In genomic region chr2:32775359-32776074, GRCm38 (mm10) we compare ENCODE assay signal across 8 mouse cellular contexts. TPM values are rescaled to one million over a fixed set of nuclear protein-coding genes. Genes with fewer than 3 reads are reported as not detected.
DNase-seq lines count a peak whose midpoint lies in the region; ATAC-seq and TF ChIP-seq lines count a peak whose summit lies in the region.

Ttc16 (minus strand) TSS chr2:32775633.
Ptrh1 (plus strand) TSS chr2:32775786.

- peak; percentile 99 for DNase-seq in G1E (ENCODE audit: low spot score)
- DNase-seq in cerebellum, adult 18-20 months, result peak; percentile 96 to 99
- peak; percentile 97 for DNase-seq in forebrain, postnatal 0 days
- DNase-seq in heart, postnatal 4 days, result peak; percentile 99
- peak; percentile 95 to 97 for DNase-seq in layer of hippocampus, adult 8-10 months (ENCODE audit: low spot score in 2 of 2)
- DNase-seq in ovary, adult 18-20 months (ENCODE audit: low spot score), result peak; percentile 95
- DNase-seq in thymus, postnatal 0 days (ENCODE audit: low spot score), result peak; percentile 97

- peak within 1 kb of the TSS; percentile 68 for H3K4me2 ChIP-seq in forebrain, postnatal 0 days (ENCODE audit: low read depth)
- H3K4me2 ChIP-seq in lung, embryonic 15.5 days, result peak within 1 kb of the TSS; percentile 76

- H3K27me3 ChIP-seq in G1E (ENCODE audit: insufficient read depth, low read length), result peaks cover 17% of the 10 kb centered on the region
- no peaks in the 10 kb centered on the region for H3K27me3 ChIP-seq in forebrain, postnatal 0 days (ENCODE audit: insufficient read depth, low read length)
- no peaks in the 10 kb centered on the region for H3K27me3 ChIP-seq in lung, embryonic 15.5 days

- peak within 1 kb of the TSS; percentile 44 for H3K9ac ChIP-seq in forebrain, postnatal 0 days
- H3K9ac ChIP-seq in lung, embryonic 15.5 days, result peak within 1 kb of the TSS; percentile 27

- no peak within 1 kb of the TSS; the same call in 1 of the 2 replicates for H3K27ac ChIP-seq in forebrain, postnatal 0 days (ENCODE audit: low read depth, low read length)
- H3K27ac ChIP-seq in lung, embryonic 15.5 days, result 0 out of 2 replicates have a peak within 1 kb of the TSS, but pooled peaks have one; percentile 39

- H3K4me1 ChIP-seq in G1E (ENCODE audit: insufficient read depth, low read depth, low read length), result peaks cover 36% of the 10 kb centered on the region
- 0 out of 2 replicates have a peak, but pooled peaks cover 9% of the 10 kb centered on the region for H3K4me1 ChIP-seq in forebrain, postnatal 0 days (ENCODE audit: insufficient read depth)
- H3K4me1 ChIP-seq in lung, embryonic 15.5 days, result peaks cover 14% of the 10 kb centered on the region

- 1% methylated on average over 46 of the region's 46 CpGs for WGBS in forebrain, postnatal 0 days
- WGBS in lung, embryonic 15.5 days, result under 1% methylated on average over 46 of the region's 46 CpGs

- H3K36me3 ChIP-seq in G1E (replicated peaks), result peaks cover 28% of the 10 kb centered on the region
- H3K36me3 ChIP-seq in forebrain, postnatal 0 days (ENCODE audit: insufficient read depth), result no peaks in the 10 kb centered on the region
- H3K36me3 ChIP-seq in lung, embryonic 15.5 days, result no peaks in the 10 kb centered on the region

- no peaks in the 10 kb centered on the region for H3K9me3 ChIP-seq in G1E (replicated peaks)
- no peaks in the 10 kb centered on the region for H3K9me3 ChIP-seq in forebrain, postnatal 0 days (ENCODE audit: low read length)
- no peaks in the 10 kb centered on the region for H3K9me3 ChIP-seq in lung, embryonic 15.5 days

- ATAC-seq in G1E (ENCODE audit: extremely low read depth, insufficient number of reproducible peaks, low FRiP score, poor library complexity, severe bottlenecking), result peak; percentile 96
- ATAC-seq in forebrain, postnatal 0 days, result peak; percentile 99
- peak; percentile 95 for ATAC-seq in lung, embryonic 15.5 days (ENCODE audit: borderline replicate concordance, extremely low read depth, low FRiP score, low TSS enrichment)

- H3K4me3 ChIP-seq in G1E (ENCODE audit: low read depth, low read length), result peak within 1 kb of the TSS; percentile 78
- H3K4me3 ChIP-seq in forebrain, postnatal 0 days (ENCODE audit: low read depth, low read length), result peak within 1 kb of the TSS; percentile 48
- H3K4me3 ChIP-seq in lung, embryonic 15.5 days, result peak within 1 kb of the TSS; percentile 56

- TF ChIP-seq CTCF in G1E (IDR thresholded peaks at IDR 0.05; ENCODE audit: low read depth, low read length), result no peak
- no peak for TF ChIP-seq CTCF in forebrain, postnatal 0 days (IDR thresholded peaks at IDR 0.05; ENCODE audit: low read depth)

RNA-seq across cellular contexts. Expression of gene Ttc16, which starts in this region (rescaled TPM):
- total RNA-seq in G1E (2014; fragmentation: Nextera tagmentation) (0.53 TPM in 1 of 2 replicates, not detected in the other), G1E (2017) (0.17 and 0.38 TPM in 2 replicates)
- 0.02 and 0.15 TPM in 2 replicates for polyA plus RNA-seq in G1E (2012)
- 1.00 and 1.8 TPM in 2 replicates for total RNA-seq in forebrain, postnatal 0 days (2014; rRNA removed)
- polyA plus RNA-seq in forebrain, postnatal 0 days (2015; fragmentation: Nextera tagmentation; extraction: Ambion mirVana), result 0.68 and 1.2 TPM in 2 replicates
- under 1 TPM; 0.09 to 0.36 TPM for total RNA-seq in heart, postnatal 4 days (2021)
- 1 to 10 TPM in 2 of 4 experiments, under 1 TPM in 2; 0.52 to 1.6 (median 1.1) TPM for total RNA-seq in layer of hippocampus, adult 8-10 months (2022)
- 0.43 and 0.69 TPM in 2 replicates for polyA plus RNA-seq in lung, embryonic 15.5 days (2015; fragmentation: Nextera tagmentation; extraction: Ambion mirVana)
- 0.69 and 0.95 TPM in 2 replicates for polyA plus RNA-seq in thymus, postnatal 0 days (2015; fragmentation: Nextera tagmentation; extraction: Ambion mirVana)

RNA-seq across cellular contexts. Expression of gene Ptrh1, which starts in this region (rescaled TPM):
- total RNA-seq in G1E (2014; fragmentation: Nextera tagmentation) (3.4 and 4.0 TPM in 2 replicates), G1E (2017) (4.8 and 5.0 TPM in 2 replicates)
- 4.3 and 5.3 TPM in 2 replicates for polyA plus RNA-seq in G1E (2012)
- 2.4 and 5.5 TPM in 2 replicates for total RNA-seq in forebrain, postnatal 0 days (2014; rRNA removed)
- 4.0 and 4.8 TPM in 2 replicates for polyA plus RNA-seq in forebrain, postnatal 0 days (2015; fragmentation: Nextera tagmentation; extraction: Ambion mirVana)
- 1 to 10 TPM; 3.0 to 5.4 TPM for total RNA-seq in heart, postnatal 4 days (2021)
- total RNA-seq in layer of hippocampus, adult 8-10 months (2022), result 1 to 10 TPM; 4.5 to 7.0 (median 5.8) TPM
- 4.9 and 5.4 TPM in 2 replicates for polyA plus RNA-seq in lung, embryonic 15.5 days (2015; fragmentation: Nextera tagmentation; extraction: Ambion mirVana)
- 25.7 and 26.5 TPM in 2 replicates for polyA plus RNA-seq in thymus, postnatal 0 days (2015; fragmentation: Nextera tagmentation; extraction: Ambion mirVana)
